In the genomic region with DNA sequence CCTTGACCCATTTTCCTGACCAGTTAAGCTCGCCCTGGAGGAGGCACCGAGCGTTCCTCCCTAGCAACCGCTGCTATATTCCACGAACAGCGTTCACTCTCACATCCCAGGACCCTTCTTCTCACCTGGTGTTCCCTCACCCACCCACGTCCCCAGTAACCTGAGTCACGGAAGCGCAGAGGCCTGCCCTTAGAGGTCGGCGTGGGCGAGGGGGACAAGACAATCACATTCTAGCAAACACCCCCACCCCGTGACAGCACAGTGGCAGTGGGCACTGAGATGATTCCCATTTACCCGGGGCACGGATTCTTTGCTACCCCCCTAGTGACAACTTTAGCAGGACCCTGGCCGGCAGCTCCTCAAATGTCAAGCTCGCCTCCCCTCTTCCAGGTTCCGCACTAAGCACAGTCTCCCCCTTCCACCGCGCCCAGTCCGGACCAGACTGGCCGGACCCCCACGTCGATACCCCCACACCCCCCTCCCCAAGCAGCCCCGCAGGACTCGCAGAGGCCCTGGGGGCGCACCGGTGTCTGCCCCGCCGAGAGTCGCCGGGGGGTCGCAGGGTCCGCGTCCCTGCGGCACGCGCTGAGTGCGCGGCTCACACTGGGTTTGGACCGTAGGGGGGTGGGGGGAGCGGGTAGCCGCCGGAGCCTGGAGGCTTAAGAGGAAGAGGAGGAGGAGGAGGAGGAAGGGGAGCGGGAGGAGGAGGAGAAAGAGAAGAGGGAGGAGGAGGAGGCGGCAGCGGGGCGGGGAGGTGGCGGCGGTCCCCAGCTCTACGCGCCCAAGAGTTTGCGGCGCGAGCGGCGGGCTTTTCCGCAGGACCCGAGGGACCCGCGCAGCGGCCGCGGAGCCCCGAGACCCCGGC, we compare ENCODE assay signal across 8 mouse cellular contexts. TPM values are rescaled to one million over a fixed set of nuclear protein-coding genes. Genes with fewer than 3 reads are reported as not detected.
DNase-seq lines count a peak whose midpoint lies in the region; ATAC-seq and TF ChIP-seq lines count a peak whose summit lies in the region.

Npas2 (plus strand) TSS at position 735 of the 865 bp plus-strand sequence.

- H3K27ac ChIP-seq in cerebellum, adult 2 months (ENCODE audit: insufficient read depth, low read length): no peak within 1 kb of the TSS
- H3K27ac ChIP-seq in heart, embryonic 12.5 days (ENCODE audit: poor library complexity, severe bottlenecking): no peak within 1 kb of the TSS
- no peak within 1 kb of the TSS for H3K27ac ChIP-seq in midbrain, embryonic 11.5 days (ENCODE audit: low read depth, low read length)

- TF ChIP-seq POLR2A in cerebellum, adult 2 months (IDR thresholded peaks at IDR 0.05; ENCODE audit: borderline replicate concordance, insufficient read depth, low read length): no peak

- H3K9ac ChIP-seq in heart, embryonic 12.5 days: peak within 1 kb of the TSS; percentile 71
- H3K9ac ChIP-seq in midbrain, embryonic 11.5 days (ENCODE audit: low read length): peak within 1 kb of the TSS; percentile 58

- H3K36me3 ChIP-seq in heart, embryonic 12.5 days: no peaks in the 10 kb centered on the region
- no peaks in the 10 kb centered on the region for H3K36me3 ChIP-seq in midbrain, embryonic 11.5 days (ENCODE audit: control insufficient read depth, insufficient read depth, low read length)

- H3K4me1 ChIP-seq in cerebellum, adult 2 months (ENCODE audit: control insufficient read depth, insufficient read depth, low read length): no peaks in the 10 kb centered on the region
- peaks cover 23% of the 10 kb centered on the region for H3K4me1 ChIP-seq in heart, embryonic 12.5 days (replicated peaks)
- peaks cover 8% of the 10 kb centered on the region for H3K4me1 ChIP-seq in midbrain, embryonic 11.5 days (ENCODE audit: control insufficient read depth, insufficient read depth, low read length)

- peak within 1 kb of the TSS; percentile 99 for H3K4me2 ChIP-seq in heart, embryonic 12.5 days
- peak within 1 kb of the TSS; percentile 99 for H3K4me2 ChIP-seq in midbrain, embryonic 11.5 days

- DNase-seq in layer of hippocampus, adult 11-12 months (ENCODE audit: low spot score): peak; percentile 24
- no peak for DNase-seq in layer of hippocampus, adult 9-11 months
- DNase-seq in cerebellum, adult 2 months: peak in 1 of 2 experiments; percentile 37
- peak in 1 of 2 experiments; percentile 28 for DNase-seq in layer of hippocampus, postnatal 14 days (ENCODE audit: low spot score in 2 of 2)
- peak; percentile 92 for DNase-seq in midbrain, embryonic 11.5 days (ENCODE audit: low spot score, missing footprints)
- peak; percentile 35 to 45 for DNase-seq in thymus, adult 18-20 months

- peak; percentile 44 for ATAC-seq in heart, embryonic 12.5 days (ENCODE audit: insufficient number of reproducible peaks, low FRiP score)
- ATAC-seq in midbrain, embryonic 11.5 days (ENCODE audit: low FRiP score): peak; percentile 43
- ATAC-seq in granulocyte monocyte progenitor cell, adult 5-6 weeks (replicated peaks; ENCODE audit: poor library complexity, severe bottlenecking): no peak

- WGBS in cerebellum, adult 2 months: under 1% methylated on average over 61 of the region's 66 CpGs
- under 1% methylated on average over 56 of the region's 66 CpGs for WGBS in heart, embryonic 12.5 days
- under 1% methylated on average over 61 of the region's 66 CpGs for WGBS in midbrain, embryonic 11.5 days

- peak within 1 kb of the TSS; percentile 62 for H3K4me3 ChIP-seq in cerebellum, adult 2 months (replicated peaks; ENCODE audit: insufficient read depth, low read depth, low read length)
- H3K4me3 ChIP-seq in heart, embryonic 12.5 days: peak within 1 kb of the TSS; percentile 68
- H3K4me3 ChIP-seq in midbrain, embryonic 11.5 days (ENCODE audit: low read depth, low read length): peak within 1 kb of the TSS; percentile 72

- H3K9me3 ChIP-seq in heart, embryonic 12.5 days (replicated peaks): no peaks in the 10 kb centered on the region
- no peaks in the 10 kb centered on the region for H3K9me3 ChIP-seq in midbrain, embryonic 11.5 days (ENCODE audit: control insufficient read depth, low read length)

- no peaks in the 10 kb centered on the region; the same call in 1 of the 2 replicates for H3K27me3 ChIP-seq in cerebellum, adult 2 months (ENCODE audit: control insufficient read depth, insufficient read depth, low read length)
- H3K27me3 ChIP-seq in heart, embryonic 12.5 days (replicated peaks): peaks cover 47% of the 10 kb centered on the region
- H3K27me3 ChIP-seq in midbrain, embryonic 11.5 days (ENCODE audit: control insufficient read depth, insufficient read depth, low read length): peaks cover 43% of the 10 kb centered on the region

- TF ChIP-seq CTCF in cerebellum, adult 2 months (IDR thresholded peaks at IDR 0.05; ENCODE audit: borderline replicate concordance, insufficient read depth, low read depth, low read length): no peak

RNA-seq across cellular contexts. Expression of gene Npas2, which starts in this region (rescaled TPM):
- polyA plus RNA-seq in cerebellum, adult 2 months (2012; rRNA removed): 1.8 and 2.0 TPM in 2 replicates
- polyA plus RNA-seq in heart, embryonic 12.5 days (2016; fragmentation: Nextera tagmentation; extraction: Ambion mirVana): 0.55 and 0.78 TPM in 2 replicates
- total RNA-seq in layer of hippocampus, postnatal 14 days (2021): 10 to 100 TPM; 19.4 to 20.7 TPM
- 0.05 and 0.10 TPM in 2 replicates for polyA plus RNA-seq in midbrain, embryonic 11.5 days (2014; fragmentation: Nextera tagmentation; extraction: Ambion mirVana)
- total RNA-seq in granulocyte monocyte progenitor cell, adult 5-6 weeks (2014; fragmentation: Nextera tagmentation): not detected in 2 replicates
- not detected in 2 replicates for total RNA-seq in granulocyte monocyte progenitor cell, adult 5-6 weeks (2017)

Comparison
In these comparisons a context has a peak if more than half of its experiments do, and no peak if none do; other contexts are left out.
1. RNA of gene Npas2 (total RNA-seq): 19.4 to 20.7 TPM in layer of hippocampus, postnatal 14 days; not detected in granulocyte monocyte progenitor cell, adult 5-6 weeks; every median in the first group is over 10 times any median in the second.
2. Peak in ATAC-seq, H3K4me3 ChIP-seq, H3K9ac ChIP-seq and H3K4me2 ChIP-seq in heart, embryonic 12.5 days; RNA of the gene not detected or under 1 TPM.
3. Peak in DNase-seq, ATAC-seq, H3K4me3 ChIP-seq, H3K9ac ChIP-seq and H3K4me2 ChIP-seq in midbrain, embryonic 11.5 days; RNA of the gene not detected or under 1 TPM.
4. Peak in every context shown above with its lines, with median percentiles within 50 percentile points of each other: H3K4me3 ChIP-seq.